Mouse (Mus musculus): ENCODE results near the gene Vps4b. TPM values are rescaled to one million over a fixed set of nuclear protein-coding genes. Genes with fewer than 3 reads are reported as not detected.

Gene Vps4b
- polyA plus RNA-seq (2011; ENCODE audit: insufficient read depth, insufficient read length, low replicate concordance, missing spikeins), result 12.7 and 19.0 TPM in 2 replicates

DNA sequence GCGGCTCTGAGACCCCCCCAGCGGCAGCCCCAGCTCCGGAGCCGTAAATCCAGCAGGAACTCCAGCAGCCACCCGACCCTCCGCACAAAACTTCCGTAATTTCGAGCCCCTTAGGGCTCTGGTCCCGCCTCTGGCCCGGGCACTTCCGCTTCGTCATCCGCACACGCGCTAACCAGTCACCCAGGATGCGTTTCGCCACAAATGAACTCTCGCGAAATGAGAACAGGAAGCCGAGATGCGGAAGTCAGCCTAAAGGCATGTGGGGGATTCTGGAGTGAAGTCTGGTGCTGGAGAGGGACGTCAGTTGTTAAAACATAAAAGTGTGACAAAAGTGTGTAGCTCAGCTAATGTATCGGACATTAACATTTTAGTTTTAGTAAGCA is at the start of gene Vps4b:
Gene Vps4b, minus strand, starts transcription at position 187 of the 383 bp plus-strand sequence.
- TF ChIP-seq CTCF (IDR thresholded peaks at IDR 0.05; ENCODE audit: control insufficient read depth, insufficient read depth, low read length) (no peak), POLR2A (IDR thresholded peaks at IDR 0.05; ENCODE audit: borderline replicate concordance, control insufficient read depth, low read depth, low read length) (peak; percentile 49; the same call in 1 of the 2 replicates)
- H3K4me3 ChIP-seq (replicated peaks; ENCODE audit: control insufficient read depth, low read depth, low read length), result peak within 1 kb of the TSS; percentile 87
- WGBS, result under 1% methylated on average over 23 of the region's 23 CpGs
- peak within 1 kb of the TSS; percentile 87 for H3K27ac ChIP-seq (ENCODE audit: control insufficient read depth, insufficient read depth, low read depth, low read length, poor library complexity)
- H3K4me1 ChIP-seq (ENCODE audit: control insufficient read depth, insufficient read depth, low read length), result no peaks in the 10 kb centered on the region

- TF ChIP-seq POLR2A (IDR thresholded peaks at IDR 0.05; ENCODE audit: borderline replicate concordance, control insufficient read depth, low read depth, low read length) (no peak), CTCF (IDR thresholded peaks at IDR 0.05; ENCODE audit: control insufficient read depth, insufficient read depth, low read length) (no peak)
- no peak overlapping the region for H3K4me3 ChIP-seq (replicated peaks; ENCODE audit: control insufficient read depth, low read depth, low read length)
- 47% methylated on average over 4 of the region's 4 CpGs for WGBS
- H3K27ac ChIP-seq (ENCODE audit: control insufficient read depth, insufficient read depth, low read depth, low read length, poor library complexity), result no peak overlapping the region
- no peaks in the 10 kb centered on the region for H3K4me1 ChIP-seq (ENCODE audit: control insufficient read depth, insufficient read depth, low read length)
Observed at GRCm38 (mm10) chr1:106828784-106829183, 32.3 kb upstream of the Vps4b start.

DNA sequence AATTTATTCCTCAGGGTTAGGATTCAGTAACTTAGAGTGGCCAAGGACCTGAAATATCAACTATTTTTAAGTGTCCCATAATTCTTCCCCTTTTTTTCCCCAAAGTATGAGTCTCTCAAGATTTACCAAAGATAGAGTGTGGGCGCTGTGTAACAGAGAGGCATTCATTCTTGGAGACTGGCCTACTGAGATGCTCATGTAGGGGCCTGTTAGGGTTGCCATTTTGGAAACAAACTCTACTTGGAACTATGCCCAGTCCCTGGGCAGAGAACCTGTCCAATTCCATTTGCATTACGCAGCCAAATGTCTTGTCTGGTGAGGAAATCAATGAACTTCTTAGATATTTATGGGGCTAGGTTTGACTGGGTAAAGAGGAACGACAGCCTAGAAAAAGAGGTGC is 25.8 kb upstream of the Vps4b start:
- no peak overlapping the region for H3K27ac ChIP-seq (ENCODE audit: control insufficient read depth, insufficient read depth, low read depth, low read length, poor library complexity)
- no peak overlapping the region for H3K4me3 ChIP-seq (replicated peaks; ENCODE audit: control insufficient read depth, low read depth, low read length)
- 77% methylated on average over 3 of the region's 3 CpGs for WGBS
- no peaks in the 10 kb centered on the region for H3K4me1 ChIP-seq (ENCODE audit: control insufficient read depth, insufficient read depth, low read length)
- TF ChIP-seq CTCF (IDR thresholded peaks at IDR 0.05; ENCODE audit: control insufficient read depth, insufficient read depth, low read length) (no peak), POLR2A (IDR thresholded peaks at IDR 0.05; ENCODE audit: borderline replicate concordance, control insufficient read depth, low read depth, low read length) (no peak)

DNA sequence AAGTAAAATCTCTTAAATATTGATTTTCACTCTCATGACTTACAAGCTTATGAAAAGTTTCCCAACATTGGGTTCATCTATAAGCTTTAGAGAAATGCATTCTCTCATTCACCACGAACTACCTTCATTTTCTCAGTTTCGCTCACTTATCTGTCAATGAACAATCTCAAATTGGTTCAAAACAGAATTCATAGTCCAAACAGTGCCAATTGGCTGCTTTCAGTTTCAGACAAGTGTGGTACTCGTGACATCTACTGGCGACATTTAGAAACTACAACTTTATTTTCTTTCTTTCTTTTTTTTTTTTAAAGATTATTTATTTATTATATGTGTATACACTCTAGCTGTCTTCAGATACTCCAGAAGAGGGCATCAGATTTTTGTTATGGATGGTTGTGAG is 21.8 kb upstream of the Vps4b start:
- Histone ChIP-seq H3K4me3 (replicated peaks; ENCODE audit: control insufficient read depth, low read depth, low read length) (no peak overlapping the region), H3K27ac (ENCODE audit: control insufficient read depth, insufficient read depth, low read depth, low read length, poor library complexity) (no peak overlapping the region), H3K4me1 (ENCODE audit: control insufficient read depth, insufficient read depth, low read length) (no peaks in the 10 kb centered on the region)
- 5% methylated on average over 4 of the region's 4 CpGs for WGBS
- TF ChIP-seq CTCF (IDR thresholded peaks at IDR 0.05; ENCODE audit: control insufficient read depth, insufficient read depth, low read length) (no peak), POLR2A (IDR thresholded peaks at IDR 0.05; ENCODE audit: borderline replicate concordance, control insufficient read depth, low read depth, low read length) (no peak)

GRCm38 (mm10) chr1:106816766-106817165 is 20.2 kb upstream of the Vps4b start:
- TF ChIP-seq CTCF (IDR thresholded peaks at IDR 0.05; ENCODE audit: control insufficient read depth, insufficient read depth, low read length), result no peak
- TF ChIP-seq POLR2A (IDR thresholded peaks at IDR 0.05; ENCODE audit: borderline replicate concordance, control insufficient read depth, low read depth, low read length), result no peak
- no peak overlapping the region for H3K27ac ChIP-seq (ENCODE audit: control insufficient read depth, insufficient read depth, low read depth, low read length, poor library complexity)
- no peak overlapping the region for H3K4me3 ChIP-seq (replicated peaks; ENCODE audit: control insufficient read depth, low read depth, low read length)
- WGBS, result 86% methylated on average over 11 of the region's 11 CpGs
- no peaks in the 10 kb centered on the region for H3K4me1 ChIP-seq (ENCODE audit: control insufficient read depth, insufficient read depth, low read length)

DNA sequence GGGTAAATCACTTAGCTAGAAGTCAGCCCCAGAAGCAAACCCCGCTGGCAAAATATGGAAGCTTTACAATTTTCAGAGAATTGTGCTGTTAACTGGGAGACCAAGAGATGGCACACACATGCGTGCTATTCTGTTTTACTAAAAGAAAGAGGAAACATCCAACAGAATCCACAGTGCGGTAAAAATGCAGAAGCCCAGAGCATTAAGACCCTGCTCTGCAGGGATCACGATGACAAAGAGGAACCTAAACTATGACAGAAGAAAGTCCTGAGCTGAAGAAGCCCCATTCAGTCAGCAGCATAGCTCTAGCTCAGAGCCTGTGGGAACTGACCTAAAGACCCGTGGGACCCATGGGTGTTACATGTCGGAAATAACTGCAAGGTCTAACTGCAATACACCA is 18.7 kb upstream of the Vps4b start:
- TF ChIP-seq CTCF (IDR thresholded peaks at IDR 0.05; ENCODE audit: control insufficient read depth, insufficient read depth, low read length), result no peak
- no peak for TF ChIP-seq POLR2A (IDR thresholded peaks at IDR 0.05; ENCODE audit: borderline replicate concordance, control insufficient read depth, low read depth, low read length)
- WGBS, result 15% methylated on average over 6 of the region's 6 CpGs
- no peaks in the 10 kb centered on the region for H3K4me1 ChIP-seq (ENCODE audit: control insufficient read depth, insufficient read depth, low read length)
- H3K27ac ChIP-seq (ENCODE audit: control insufficient read depth, insufficient read depth, low read depth, low read length, poor library complexity), result no peak overlapping the region
- H3K4me3 ChIP-seq (replicated peaks; ENCODE audit: control insufficient read depth, low read depth, low read length), result no peak overlapping the region

DNA sequence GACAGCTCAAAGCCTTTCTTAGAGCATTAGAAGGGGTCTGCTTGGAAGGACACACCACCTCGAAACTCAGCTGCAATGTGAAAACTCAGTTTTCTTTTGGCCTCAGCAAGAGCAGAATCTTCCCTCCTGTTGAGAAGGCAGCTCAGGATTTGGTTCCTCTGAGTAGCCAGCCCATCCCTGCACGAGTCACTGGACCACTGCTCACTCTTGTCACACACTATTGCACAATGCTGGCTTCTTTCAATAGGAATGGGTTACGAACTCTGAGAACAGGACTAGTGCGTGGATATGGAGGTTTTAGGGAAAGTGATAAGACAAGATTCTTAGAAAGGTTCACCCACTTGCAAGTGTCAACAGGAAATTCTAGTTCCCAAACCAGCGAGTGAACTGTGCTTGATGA is 18.3 kb upstream of the Vps4b start:
- no peaks in the 10 kb centered on the region for H3K4me1 ChIP-seq (ENCODE audit: control insufficient read depth, insufficient read depth, low read length)
- WGBS, result 21% methylated on average over 5 of the region's 5 CpGs
- TF ChIP-seq POLR2A (IDR thresholded peaks at IDR 0.05; ENCODE audit: borderline replicate concordance, control insufficient read depth, low read depth, low read length) (no peak), CTCF (IDR thresholded peaks at IDR 0.05; ENCODE audit: control insufficient read depth, insufficient read depth, low read length) (no peak)
- H3K4me3 ChIP-seq (replicated peaks; ENCODE audit: control insufficient read depth, low read depth, low read length), result no peak overlapping the region
- no peak overlapping the region for H3K27ac ChIP-seq (ENCODE audit: control insufficient read depth, insufficient read depth, low read depth, low read length, poor library complexity)

DNA sequence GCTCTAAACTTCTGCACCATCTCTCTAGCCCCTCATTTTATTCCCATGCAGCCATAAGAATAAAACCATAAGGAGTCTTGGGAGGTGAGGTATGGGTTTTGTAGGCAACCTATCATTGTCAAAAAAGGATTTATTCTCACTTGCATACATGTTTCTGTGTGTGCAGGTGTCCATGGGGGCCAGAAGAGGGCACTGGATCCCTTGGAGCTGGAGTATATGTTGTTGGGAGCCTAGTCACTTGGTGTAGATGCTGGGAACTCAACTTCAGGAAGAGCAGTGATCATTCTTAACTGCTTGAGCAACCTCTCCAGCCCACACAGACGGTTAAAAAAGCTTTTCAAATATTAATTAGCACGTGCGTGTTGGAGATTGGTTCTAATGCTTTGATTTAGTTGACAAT is 3.4 kb upstream of the Vps4b start:
- no peak overlapping the region for H3K4me3 ChIP-seq (replicated peaks; ENCODE audit: control insufficient read depth, low read depth, low read length)
- WGBS, result 76% methylated on average over 3 of the region's 3 CpGs
- no peaks in the 10 kb centered on the region for H3K4me1 ChIP-seq (ENCODE audit: control insufficient read depth, insufficient read depth, low read length)
- TF ChIP-seq CTCF (IDR thresholded peaks at IDR 0.05; ENCODE audit: control insufficient read depth, insufficient read depth, low read length), result no peak
- H3K27ac ChIP-seq (ENCODE audit: control insufficient read depth, insufficient read depth, low read depth, low read length, poor library complexity), result no peak overlapping the region

DNA sequence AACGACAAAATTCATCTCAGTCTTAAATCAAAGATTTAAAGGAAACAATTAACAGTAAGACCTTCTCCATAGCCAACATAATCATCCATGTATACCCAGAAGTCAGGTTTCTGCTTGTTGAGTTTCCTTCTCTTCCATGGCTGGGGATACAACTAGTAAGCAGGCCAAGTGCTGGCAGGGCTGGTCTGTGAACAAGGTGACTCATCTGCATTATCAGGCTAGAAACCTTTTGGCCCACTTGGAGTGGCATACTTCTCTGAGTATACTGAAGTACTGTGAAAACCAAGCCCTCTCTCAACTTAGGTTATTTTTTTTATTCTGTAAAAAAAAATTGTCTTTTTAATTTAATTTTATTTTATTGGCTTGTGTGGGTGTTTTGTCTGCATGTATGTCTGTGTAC is 2.9 kb upstream of the Vps4b start:
- H3K4me1 ChIP-seq (ENCODE audit: control insufficient read depth, insufficient read depth, low read length), result no peaks in the 10 kb centered on the region
- TF ChIP-seq POLR2A (IDR thresholded peaks at IDR 0.05; ENCODE audit: borderline replicate concordance, control insufficient read depth, low read depth, low read length) (no peak), CTCF (IDR thresholded peaks at IDR 0.05; ENCODE audit: control insufficient read depth, insufficient read depth, low read length) (no peak)
- no peak overlapping the region for H3K27ac ChIP-seq (ENCODE audit: control insufficient read depth, insufficient read depth, low read depth, low read length, poor library complexity)
- WGBS, result 57% methylated on average over 1 of the region's 1 CpGs
- H3K4me3 ChIP-seq (replicated peaks; ENCODE audit: control insufficient read depth, low read depth, low read length), result no peak overlapping the region
